Mouse (Mus musculus): Measurements from ENCODE around the gene Gm29423. TPM values are rescaled to one million over a fixed set of nuclear protein-coding genes. Genes with fewer than 3 reads are reported as not detected.

Gene Gm29423
- not detected in 2 replicates for polyA plus RNA-seq (2012; rRNA removed)

GRCm38 (mm10) chrY:70303187-70303586 lies at the start of gene Gm29423, which contains the start of gene Gm29644:
Gm29423 (minus strand) TSS chrY:70303287.
Gm29644 (minus strand) TSS chrY:70303343.

GRCm38 (mm10) chrY:70273542-70273941 lies 29.5 kb downstream of the Gm29423 start, which contains the start of gene Gm21118:
Gm21118 (minus strand) TSS chrY:70273642.

Other genes starting within 250 kb of the Gm29423 start
- gene Gm21118, start 29.6 kb downstream of the Gm29423 start, polyA plus RNA-seq (2012; rRNA removed), result not detected in 2 replicates
- gene Gm29644, start 56 bp upstream of the Gm29423 start, polyA plus RNA-seq (2012; rRNA removed), result not detected in 2 replicates
- gene Gm20888, start 138.6 kb upstream of the Gm29423 start, polyA plus RNA-seq (2012; rRNA removed), result not detected in 2 replicates